Mouse (Mus musculus) 3134 (cell line): ENCODE measurements around the gene Vmn2r21.
"Not testable (repeated sequence)": the region's sequence is repeated elsewhere in the genome, so short reads cannot be mapped to it uniquely, and the experiment has no call there.

Experiments
- DNase-seq: peaks from one replicate; pipeline ENCODE4 v3.0.0-alpha.2; 2011; ENCODE audit warnings: low spot score; ENCODE audit not compliant: insufficient read length; ENCODE audit errors: extremely low read depth

Vmn2r21 gene

DNA sequence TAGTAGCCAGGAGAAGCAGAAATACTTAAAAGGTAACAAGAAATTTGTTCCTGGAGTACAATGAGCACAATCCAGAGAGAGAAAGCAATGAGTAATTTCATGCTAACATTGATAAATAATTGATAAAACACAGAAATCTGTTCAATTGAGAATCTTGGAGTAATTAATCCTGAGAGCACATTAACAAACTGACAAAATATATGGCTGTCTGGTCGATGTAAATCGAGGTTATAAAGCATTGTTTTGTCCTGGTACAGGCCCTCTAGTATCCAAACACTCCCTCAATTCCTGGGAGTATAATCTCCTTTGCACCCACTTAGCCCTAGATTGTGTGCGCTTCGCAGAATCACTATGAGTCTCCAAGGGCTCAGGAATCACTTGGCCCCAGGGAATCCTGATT, at the start of gene Vmn2r21:
Gene Vmn2r21 (minus strand): TSS at position 101 of the 400 bp plus-strand sequence.
- not testable (repeated sequence) for DNase-seq

DNA sequence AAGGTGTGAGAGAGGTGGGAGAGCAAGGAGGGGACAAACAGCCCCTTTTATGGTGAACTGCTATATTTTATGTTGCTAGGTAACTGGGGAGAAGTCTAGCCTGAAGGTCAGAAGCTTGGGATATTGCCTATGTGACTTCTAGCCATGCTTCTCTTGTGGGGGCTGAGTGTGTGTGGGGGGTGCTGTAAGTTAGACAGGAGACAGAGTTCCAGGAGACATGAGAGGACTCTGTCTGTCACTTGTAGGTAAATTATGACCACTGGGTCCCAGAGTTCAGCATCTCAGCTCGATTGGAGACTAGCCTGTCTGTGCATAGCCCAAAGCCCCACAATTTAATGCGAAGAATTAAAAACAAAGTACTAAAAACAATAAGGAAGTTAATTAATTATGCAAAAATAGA, 41.5 kb upstream of the Vmn2r21 start:
- DNase-seq = not testable (repeated sequence)

DNA sequence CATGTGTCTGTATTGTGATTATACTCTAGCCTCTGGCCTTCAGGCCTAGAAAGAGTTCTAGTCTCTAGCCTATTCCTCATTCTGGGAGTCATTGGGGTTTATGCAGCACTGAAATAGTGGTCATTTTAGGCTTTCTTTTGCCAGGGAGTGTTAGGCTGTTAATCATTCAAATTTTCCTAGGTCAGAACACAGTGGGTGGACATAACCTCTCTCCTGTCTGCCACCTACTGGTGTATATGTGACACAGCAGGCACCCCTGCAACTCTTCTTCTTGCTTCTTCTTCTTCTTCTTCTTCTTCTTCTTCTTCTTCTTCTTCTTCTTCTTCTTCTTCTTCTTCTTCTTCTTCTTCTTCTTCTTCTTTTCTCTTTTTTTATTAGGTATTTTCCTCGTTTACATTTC, 6.5 kb upstream of the Vmn2r21 start:
- DNase-seq = not testable (repeated sequence)

- DNase-seq = not testable (repeated sequence)
Observed at GRCm38 (mm10) chr6:123522263-123523011, 10.8 kb downstream of the Vmn2r21 start.

GRCm38 (mm10) chr6:123473045-123473444, 60.2 kb downstream of the Vmn2r21 start:
- not testable (repeated sequence) for DNase-seq

GRCm38 (mm10) chr6:123472458-123472987, 60.7 kb downstream of the Vmn2r21 start:
- DNase-seq = not testable (repeated sequence)

DNA sequence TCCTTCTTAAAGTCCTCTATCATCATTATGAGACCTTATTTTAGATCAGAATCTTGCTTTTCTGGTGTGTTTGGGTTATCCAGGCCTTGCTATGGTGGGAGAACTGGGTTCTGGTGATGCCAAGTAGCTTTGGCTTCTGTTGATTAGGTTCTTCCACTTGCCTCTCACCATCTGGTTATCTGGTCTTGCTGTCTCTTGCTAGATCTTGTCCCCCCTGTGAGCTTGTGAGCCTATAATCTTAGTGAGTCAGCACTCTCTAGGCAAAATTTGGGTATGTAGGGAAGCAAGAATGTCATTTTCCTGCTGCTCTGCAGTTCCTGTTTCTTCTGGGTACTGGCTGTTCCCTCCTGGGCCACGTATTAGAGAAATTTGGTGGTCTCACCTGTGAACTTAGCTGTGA, 64.6 kb downstream of the Vmn2r21 start:
- not testable (repeated sequence) for DNase-seq
